Mouse (Mus musculus) inflammation-experienced regulatory T-cells, adult 6 months (primary cell): Measurements from ENCODE around the gene Kpna2. TPM values are rescaled to one million over a fixed set of nuclear protein-coding genes. Genes with fewer than 3 reads are reported as not detected.

Experiments used
- ATAC-seq: one replicate; pipeline ENCODE4 v1.8.0; 2017
- polyA plus RNA-seq, 3 experiments: library from polyadenylated mRNA; unstranded; fragments of 100-300 nt; shearing (Covaris generic); gene quantifications; one replicate each; pipeline ENCODE4 v1.2.1; 2017

The Kpna2 gene
- polyA plus RNA-seq, 3 experiments from 2014 or later: 112 to 274 (median 131) TPM

- no peak for ATAC-seq
Observed at GRCm38 (mm10) chr11:106981787-106982186, 17.6 kb downstream of the Kpna2 start.

- ATAC-seq: peak; percentile 50
Observed at GRCm38 (mm10) chr11:106980455-106980854, 18.9 kb downstream of the Kpna2 start.

DNA sequence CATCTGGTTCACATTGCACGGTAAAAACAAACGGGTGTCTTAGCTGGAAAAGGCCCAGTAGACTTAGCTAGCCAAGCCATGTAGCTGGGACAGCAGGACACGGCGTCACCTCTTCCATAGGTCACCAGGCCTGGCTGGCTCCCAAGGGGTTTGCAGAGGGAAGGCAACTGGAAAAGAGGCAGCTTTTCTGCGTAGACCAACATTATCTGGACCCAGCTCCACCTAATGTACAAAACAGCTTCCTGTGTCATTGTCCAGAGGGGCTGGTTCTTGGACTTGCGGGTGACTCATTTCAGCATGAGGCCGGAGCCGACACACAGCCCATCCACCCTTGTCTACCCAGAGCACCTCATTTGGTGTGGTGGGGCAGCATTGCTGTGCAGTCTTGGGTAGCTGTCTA is 23.1 kb downstream of the Kpna2 start:
- no peak for ATAC-seq

GRCm38 (mm10) chr11:106975419-106976177 is 23.7 kb downstream of the Kpna2 start:
- no peak for ATAC-seq

DNA sequence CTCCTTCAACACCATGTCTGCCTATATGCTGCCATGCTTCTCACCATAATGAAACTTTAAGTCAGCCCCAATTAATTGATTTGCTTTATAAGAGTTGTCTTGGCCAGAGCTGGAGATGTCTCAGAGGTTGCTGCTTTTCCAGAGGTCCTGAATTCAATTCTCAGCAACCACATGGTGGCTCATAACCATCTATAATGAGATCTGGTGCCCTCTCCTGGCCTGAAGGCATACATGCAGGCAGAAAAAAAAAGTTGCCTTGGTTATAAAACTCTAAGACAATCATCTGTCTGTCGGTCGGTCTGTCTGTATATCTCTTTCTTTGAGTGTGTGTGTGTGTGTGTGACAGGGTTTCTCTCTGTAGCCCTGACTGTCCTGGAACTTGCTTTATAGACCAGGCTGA is 24.9 kb downstream of the Kpna2 start:
- no peak for ATAC-seq

- peak; percentile 71 for ATAC-seq
Observed at GRCm38 (mm10) chr11:106973016-106973415, 26.3 kb downstream of the Kpna2 start.

DNA sequence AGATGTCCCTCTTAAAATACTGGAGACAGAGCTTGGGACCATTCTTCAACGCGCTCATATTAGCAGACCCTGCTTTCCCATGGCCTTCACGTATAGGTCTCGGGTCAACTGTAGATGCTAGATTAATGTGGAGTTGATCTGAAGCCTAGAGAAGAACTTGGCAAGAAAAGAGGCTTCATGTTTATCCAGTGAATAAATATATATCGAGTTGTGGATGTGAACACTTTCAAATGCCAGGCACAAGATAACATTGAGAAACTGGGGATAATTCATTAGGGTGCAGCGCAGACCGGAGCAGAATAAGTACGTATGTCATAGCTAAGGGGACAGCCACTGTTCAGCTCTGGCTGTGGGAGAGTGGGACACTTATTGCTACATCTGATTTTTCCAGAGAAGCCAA is 29.5 kb downstream of the Kpna2 start:
- ATAC-seq: no peak

GRCm38 (mm10) chr11:106967630-106968029 is 31.7 kb downstream of the Kpna2 start:
- no peak for ATAC-seq

GRCm38 (mm10) chr11:106965881-106966280 is 33.5 kb downstream of the Kpna2 start:
- no peak for ATAC-seq

- peak; percentile 31 for ATAC-seq
Observed at GRCm38 (mm10) chr11:106962310-106962709, 37.0 kb downstream of the Kpna2 start.

DNA sequence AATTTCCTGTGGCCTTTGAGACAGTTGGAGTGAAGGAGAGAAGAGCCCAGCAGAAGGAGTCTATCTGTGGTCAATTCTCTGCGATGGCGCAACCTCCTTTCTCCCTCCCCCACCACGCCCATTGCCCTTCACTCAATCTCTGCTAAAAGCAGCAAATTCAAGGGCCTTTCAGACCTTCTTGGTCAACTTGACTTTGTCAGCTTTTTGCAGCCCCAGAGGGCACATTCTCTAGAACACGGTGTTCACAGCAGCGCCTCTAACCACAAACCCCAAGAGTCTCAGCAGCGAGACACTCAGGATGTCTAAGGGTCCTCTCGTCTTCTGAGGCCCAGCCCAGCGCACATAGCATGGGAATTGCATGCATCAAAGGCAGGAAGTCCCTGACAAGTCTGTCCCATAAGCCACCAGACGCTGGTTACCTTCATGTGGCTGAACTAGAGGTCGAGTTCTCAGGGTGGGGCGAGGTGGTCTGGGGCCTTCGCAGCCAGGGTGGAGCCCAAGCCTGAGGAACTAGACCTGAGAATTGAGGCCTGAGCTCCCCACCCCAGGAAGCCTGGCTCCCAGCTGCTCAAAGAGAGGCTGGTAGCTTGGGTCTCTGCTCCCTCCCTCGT is 37.8 kb downstream of the Kpna2 start:
- peak; percentile 87 for ATAC-seq

DNA sequence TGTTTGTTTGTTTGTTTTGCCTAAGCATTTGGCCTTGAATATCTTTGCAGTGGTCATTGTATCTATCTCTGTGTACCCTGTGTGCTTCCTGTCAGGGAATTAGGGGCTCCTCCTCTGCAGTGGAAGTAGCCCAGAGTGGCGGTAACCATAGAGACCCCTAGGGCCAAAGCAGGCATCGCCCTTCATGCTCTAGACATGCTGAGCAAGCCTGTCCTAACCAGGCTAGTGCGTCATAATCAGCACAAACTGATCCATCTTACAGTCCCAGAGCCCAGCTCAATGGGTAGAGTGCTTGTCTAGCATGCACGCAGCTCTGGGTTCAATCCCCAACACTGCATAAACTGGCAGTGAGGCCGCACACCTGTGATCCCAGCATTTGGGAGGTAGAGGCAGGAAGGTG is 40.2 kb downstream of the Kpna2 start:
- no peak for ATAC-seq

- peak; percentile 39 for ATAC-seq
Observed at GRCm38 (mm10) chr11:106958407-106959071, 40.8 kb downstream of the Kpna2 start.

GRCm38 (mm10) chr11:106957271-106957980 is 41.9 kb downstream of the Kpna2 start:
- no peak for ATAC-seq

GRCm38 (mm10) chr11:106954566-106954965 is 44.8 kb downstream of the Kpna2 start:
- ATAC-seq: no peak

- no peak for ATAC-seq
Observed at GRCm38 (mm10) chr11:106954116-106954515, 45.2 kb downstream of the Kpna2 start.

Other genes starting within 250 kb of the Kpna2 start
- gene Pecam1, start 248.9 kb downstream of the Kpna2 start, polyA plus RNA-seq: 100 to 1,000 TPM in 2 of 3 experiments, 10 to 100 TPM in 1; 44.4 to 106 (median 100) TPM
- 10 to 100 TPM in 2 of 3 experiments, 1 to 10 TPM in 1; 9.0 to 12.2 (median 11.5) TPM for gene Milr1, start 248.3 kb downstream of the Kpna2 start, polyA plus RNA-seq
- 10 to 100 TPM; 12.5 to 20.8 (median 13.3) TPM for gene Polg2, start 220.0 kb downstream of the Kpna2 start, polyA plus RNA-seq
- gene Ddx5, start 210.4 kb downstream of the Kpna2 start, polyA plus RNA-seq: 100 to 1,000 TPM; 400 to 575 (median 510) TPM
- gene Cep95, start 210.3 kb downstream of the Kpna2 start, polyA plus RNA-seq: 10 to 100 TPM; 23.6 to 40.6 (median 34.6) TPM
- 10 to 100 TPM in 2 of 3 experiments, 1 to 10 TPM in 1; 8.4 to 25.2 (median 21.6) TPM for gene Smurf2, start 78.8 kb downstream of the Kpna2 start, polyA plus RNA-seq
- gene 1810010H24Rik, start 26.1 kb upstream of the Kpna2 start, polyA plus RNA-seq: 1 to 10 TPM in 1 of 3 experiments, under 1 TPM in 2; 0.75 to 1.1 (median 0.88) TPM
- gene Bptf, start 132.6 kb upstream of the Kpna2 start, polyA plus RNA-seq: 10 to 100 TPM; 44.7 to 85.4 (median 83.8) TPM
- 10 to 100 TPM; 39.3 to 62.7 (median 43.0) TPM for gene Nol11, start 189.8 kb upstream of the Kpna2 start, polyA plus RNA-seq